Mouse (Mus musculus) olfactory bulb, adult 2 months (tissue): Measurements from ENCODE around the gene Gm3404. TPM values are rescaled to one million over a fixed set of nuclear protein-coding genes. Genes with fewer than 3 reads are reported as not detected.

Experiments used
- H3K27ac ChIP-seq: fragments of 200-500 bp; 2 replicates; pipeline ENCODE4 v1.5.1; 2012; ENCODE audit warnings: low read depth, low read length; ENCODE audit not compliant: insufficient read depth
- H3K4me1 ChIP-seq: fragments of 200-500 bp; 2 replicates; pipeline ENCODE4 v1.6.1; 2012; ENCODE audit warnings: low read length; ENCODE audit not compliant: control insufficient read depth, insufficient read depth
- H3K4me3 ChIP-seq: fragments of 200-500 bp; 2 replicates; pipeline ENCODE4 v1.5.1; 2012; ENCODE audit warnings: mild to moderate bottlenecking, low read depth, low read length, moderate library complexity; ENCODE audit not compliant: insufficient read depth
- CTCF ChIP-seq: fragments of 200-500 bp; IDR thresholded peaks from 2 replicates; pipeline ENCODE4 v1.5.1; 2012; ENCODE audit warnings: low read depth, mild to moderate bottlenecking, low read length, moderate library complexity; ENCODE audit not compliant: insufficient read depth
- POLR2A ChIP-seq: fragments of 200-500 bp; IDR thresholded peaks from 2 replicates; pipeline ENCODE4 v1.6.1; 2012; ENCODE audit warnings: mild to moderate bottlenecking, low read depth, low read length, moderate library complexity; ENCODE audit not compliant: insufficient read depth
- WGBS: fragments of 180-500 bp; shearing (Covaris S2); methylation state at CpG from one replicate; pipeline ENCODE4 v1.1.7; 2018; 5-methylcytosine and 5-hydroxymethylcytosine counted together
- polyA plus RNA-seq: library from polyadenylated mRNA; stranded (reverse); fragments of >200 nt; gene quantifications from 2 replicates; pipeline ENCODE4 v1.2.4, GENCODE M21; 2012; ENCODE audit warnings: low replicate concordance; ENCODE audit not compliant: missing spikeins, insufficient read depth, insufficient read length

Gene Gm3404
- polyA plus RNA-seq, 1 experiment, result not detected

DNA sequence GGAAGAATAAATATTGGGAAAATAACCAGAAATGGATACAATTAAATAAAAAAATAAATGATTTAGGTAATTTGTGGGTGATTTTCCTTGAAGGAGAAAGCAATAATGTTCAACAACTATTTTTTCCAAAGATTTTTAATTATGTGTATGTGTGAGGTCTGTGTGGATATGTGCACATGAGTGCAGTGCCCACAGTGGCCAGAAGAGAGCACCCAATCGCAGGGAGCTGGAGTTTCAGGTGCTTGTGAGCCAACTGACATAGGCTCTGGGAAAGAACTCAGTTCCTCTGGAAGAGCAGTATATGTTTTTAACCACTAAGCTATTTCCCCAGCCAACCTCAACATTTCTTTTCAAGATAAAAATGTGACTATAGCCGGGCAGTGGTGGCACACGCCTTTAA is 51.1 kb downstream of the Gm3404 start:
- H3K4me1 ChIP-seq, result no peaks in the 10 kb centered on the region
- 89% methylated on average over 3 of the region's 3 CpGs for WGBS
- no peak overlapping the region for H3K4me3 ChIP-seq
- H3K27ac ChIP-seq, result no peak overlapping the region
- TF ChIP-seq POLR2A (no peak), CTCF (no peak)

Other genes with a start within 250 kb of the Gm3404 start
- gene Wasf3, start 140.8 kb upstream of the Gm3404 start, polyA plus RNA-seq, result not detected in 2 replicates
- gene Gm6408, start 43.8 kb upstream of the Gm3404 start, polyA plus RNA-seq, result not detected in 2 replicates
- not detected in 2 replicates for gene Gm6370, start 34.4 kb upstream of the Gm3404 start, polyA plus RNA-seq
- not detected in 2 replicates for gene 4930449I24Rik, start 23.4 kb upstream of the Gm3404 start, polyA plus RNA-seq
- not detected in 2 replicates for gene Gm3402, start 11.7 kb upstream of the Gm3404 start, polyA plus RNA-seq
- not detected in 2 replicates for gene Gm3409, start 11.8 kb downstream of the Gm3404 start, polyA plus RNA-seq
- gene Gm3415, start 30.3 kb downstream of the Gm3404 start, polyA plus RNA-seq, result not detected in 2 replicates
- not detected in 2 replicates for gene Gpr12, start 59.4 kb downstream of the Gm3404 start, polyA plus RNA-seq